Mouse (Mus musculus): Measurements from ENCODE around the gene Plac9a.
"Not testable (repeated sequence)": the region's sequence is repeated elsewhere in the genome, so short reads cannot be mapped to it uniquely, and the experiment has no call there.

Gene Plac9a

GRCm38 (mm10) chr14:25903000-25903399, at the start of gene Plac9a:
Gene Plac9a (minus strand): TSS chr14:25903100.
- DNase-seq = not testable (repeated sequence)

DNA sequence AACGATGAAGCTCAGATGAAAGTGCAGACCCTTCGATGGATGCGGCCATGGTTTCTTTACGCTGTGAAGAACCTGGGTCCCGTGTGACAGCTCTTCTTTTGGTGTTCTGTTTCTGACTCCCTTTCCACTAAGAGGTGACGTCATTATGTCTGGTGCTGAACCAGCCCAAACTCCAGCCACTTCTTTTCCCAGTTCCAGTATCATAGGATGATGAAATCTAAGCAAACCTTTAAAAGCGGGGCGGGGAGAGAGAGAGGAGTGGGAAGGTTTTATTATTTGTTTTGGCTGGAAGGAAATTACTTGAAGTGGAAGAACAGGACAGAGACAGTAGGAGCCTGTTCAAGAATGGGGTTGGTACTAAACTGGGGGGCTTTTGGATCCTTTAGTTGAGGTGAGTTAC, 35.1 kb upstream of the Plac9a start, which contains the start of gene Cphx1:
Gene Cphx1 (plus strand): TSS at position 301 of the 400 bp plus-strand sequence.
- DNase-seq = not testable (repeated sequence)

GRCm38 (mm10) chr14:25936867-25937630, 34.1 kb upstream of the Plac9a start:
- not testable (repeated sequence) for DNase-seq

DNA sequence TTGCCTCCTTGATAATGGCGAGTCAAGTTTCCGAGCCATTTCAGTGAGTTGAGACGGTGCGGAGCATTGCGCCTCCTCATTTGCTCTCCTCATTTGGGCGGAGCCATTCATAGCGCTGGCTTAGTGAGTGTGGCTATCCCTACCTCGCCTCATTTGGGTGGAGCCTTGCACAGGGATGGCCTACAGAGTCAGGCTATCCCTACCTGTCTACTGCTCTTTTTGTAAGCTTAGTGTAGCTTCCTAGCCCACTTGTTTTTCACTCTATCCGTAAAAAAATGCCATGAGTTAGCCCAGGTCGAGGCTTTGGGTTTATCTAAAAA, 24.6 kb upstream of the Plac9a start, which contains the start of gene Tmem254a:
Gene Tmem254a (minus strand): TSS at position 111 of the 320 bp plus-strand sequence.
- DNase-seq = not testable (repeated sequence)

- not testable (repeated sequence) for DNase-seq
Observed at GRCm38 (mm10) chr14:25926814-25927561, 24.1 kb upstream of the Plac9a start.

- DNase-seq = not testable (repeated sequence)
Observed at GRCm38 (mm10) chr14:25918427-25919170, 15.7 kb upstream of the Plac9a start.

GRCm38 (mm10) chr14:25908976-25909375, 6.1 kb upstream of the Plac9a start:
- DNase-seq = not testable (repeated sequence)

DNA sequence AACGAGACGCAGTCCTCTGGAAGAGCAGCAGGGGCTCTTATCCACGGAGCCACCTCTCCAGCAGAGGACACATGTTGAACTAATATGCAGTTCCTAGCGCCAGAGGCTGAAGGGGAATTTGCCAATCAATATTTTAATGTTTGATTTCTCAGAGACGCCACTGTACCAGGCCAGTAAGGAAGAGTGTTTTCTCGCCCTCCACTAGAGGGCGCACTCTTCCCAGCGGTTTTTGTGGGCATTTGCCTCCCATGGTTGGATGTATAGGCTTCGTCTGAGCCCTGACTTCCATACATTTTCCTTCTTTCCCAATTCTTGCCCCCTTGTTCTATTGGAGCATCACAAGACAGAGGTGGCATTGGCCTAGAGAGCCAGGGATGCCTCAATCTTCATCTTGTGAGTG, 4.4 kb upstream of the Plac9a start:
- not testable (repeated sequence) for DNase-seq

GRCm38 (mm10) chr14:25905243-25905642, 2.3 kb upstream of the Plac9a start:
- not testable (repeated sequence) for DNase-seq

- DNase-seq = not testable (repeated sequence)
Observed at GRCm38 (mm10) chr14:25895686-25896085, 7.2 kb downstream of the Plac9a start.

DNA sequence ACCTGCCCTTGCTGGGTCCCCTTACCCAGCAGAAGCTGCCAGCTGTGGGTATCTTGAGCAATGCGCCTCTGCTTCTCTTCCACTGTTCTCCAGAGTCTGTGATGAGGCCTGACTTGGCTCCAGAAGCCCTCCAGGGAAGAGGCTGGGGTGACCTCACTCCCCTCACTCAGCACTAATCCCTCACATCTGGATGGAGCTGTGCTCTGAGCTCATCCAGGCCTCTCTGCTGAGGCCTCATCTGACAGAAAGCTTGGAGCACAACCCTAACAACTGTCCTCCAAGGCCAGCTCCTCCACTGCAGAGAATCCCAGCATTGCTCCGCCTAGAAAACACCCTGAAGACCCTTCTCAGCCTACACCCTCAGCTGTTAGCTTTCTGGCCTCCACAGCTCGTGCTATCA, 8.3 kb downstream of the Plac9a start:
- DNase-seq = not testable (repeated sequence)

DNA sequence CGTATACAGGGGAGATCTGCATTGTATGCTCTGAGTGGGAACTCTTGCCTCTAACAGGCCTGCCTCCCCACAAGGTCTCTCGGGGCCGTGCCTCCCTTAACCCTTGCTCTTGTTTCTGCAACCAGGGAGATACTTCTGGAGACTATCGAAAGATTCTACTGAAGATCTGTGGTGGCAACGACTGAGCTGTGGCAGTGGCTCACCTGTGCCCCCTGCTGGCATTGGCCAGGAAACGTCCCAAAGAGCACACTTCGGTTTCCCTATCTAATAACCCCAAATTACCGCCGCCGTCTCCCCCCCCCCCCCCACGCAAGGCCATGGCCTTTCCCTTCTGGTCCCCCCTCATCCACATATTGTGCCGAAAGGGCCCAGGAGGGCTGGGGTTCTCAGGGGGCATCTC, 17.0 kb downstream of the Plac9a start:
- not testable (repeated sequence) for DNase-seq

DNA sequence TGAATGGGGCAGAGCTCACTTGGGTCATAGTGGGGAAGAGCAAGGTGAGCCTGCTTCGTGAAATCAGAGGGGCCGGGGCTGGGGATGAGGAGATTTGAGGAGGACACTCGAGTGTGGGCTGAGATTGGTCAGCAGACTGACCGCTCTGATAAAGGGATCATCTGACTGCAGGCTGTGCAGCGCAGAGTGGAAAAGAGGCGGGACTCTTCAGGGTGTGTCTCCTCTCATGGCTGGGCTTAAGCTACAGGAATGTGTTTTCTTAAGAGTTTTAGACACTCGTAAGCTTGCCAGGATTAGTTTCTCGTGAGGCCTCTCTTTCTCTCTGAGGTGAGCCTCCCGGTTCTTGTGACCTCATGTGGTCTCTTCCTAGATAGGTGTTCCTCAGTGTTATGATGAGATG, 21.1 kb downstream of the Plac9a start:
- not testable (repeated sequence) for DNase-seq

DNA sequence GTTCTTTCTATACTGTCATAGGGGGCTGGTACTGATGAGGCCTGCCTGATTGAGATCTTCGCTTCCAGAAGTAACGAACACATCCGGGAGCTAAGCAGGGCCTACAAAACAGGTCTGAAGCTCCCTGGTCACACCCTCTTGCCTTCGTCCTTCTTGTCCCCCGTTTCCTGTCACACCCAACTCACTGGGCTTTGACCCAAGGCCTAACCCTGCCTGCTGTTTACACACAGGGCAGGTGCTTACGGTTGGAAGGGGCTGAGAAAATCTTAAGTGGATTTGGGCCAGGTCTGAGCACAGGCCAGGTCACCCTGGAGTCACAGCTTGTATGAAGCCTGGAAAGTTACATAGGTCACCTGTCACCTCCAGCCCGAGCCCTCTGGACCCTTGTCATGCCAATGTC, 26.3 kb downstream of the Plac9a start:
- not testable (repeated sequence) for DNase-seq

GRCm38 (mm10) chr14:25872461-25873415, 30.2 kb downstream of the Plac9a start:
- peak; percentile 54 for DNase-seq

DNA sequence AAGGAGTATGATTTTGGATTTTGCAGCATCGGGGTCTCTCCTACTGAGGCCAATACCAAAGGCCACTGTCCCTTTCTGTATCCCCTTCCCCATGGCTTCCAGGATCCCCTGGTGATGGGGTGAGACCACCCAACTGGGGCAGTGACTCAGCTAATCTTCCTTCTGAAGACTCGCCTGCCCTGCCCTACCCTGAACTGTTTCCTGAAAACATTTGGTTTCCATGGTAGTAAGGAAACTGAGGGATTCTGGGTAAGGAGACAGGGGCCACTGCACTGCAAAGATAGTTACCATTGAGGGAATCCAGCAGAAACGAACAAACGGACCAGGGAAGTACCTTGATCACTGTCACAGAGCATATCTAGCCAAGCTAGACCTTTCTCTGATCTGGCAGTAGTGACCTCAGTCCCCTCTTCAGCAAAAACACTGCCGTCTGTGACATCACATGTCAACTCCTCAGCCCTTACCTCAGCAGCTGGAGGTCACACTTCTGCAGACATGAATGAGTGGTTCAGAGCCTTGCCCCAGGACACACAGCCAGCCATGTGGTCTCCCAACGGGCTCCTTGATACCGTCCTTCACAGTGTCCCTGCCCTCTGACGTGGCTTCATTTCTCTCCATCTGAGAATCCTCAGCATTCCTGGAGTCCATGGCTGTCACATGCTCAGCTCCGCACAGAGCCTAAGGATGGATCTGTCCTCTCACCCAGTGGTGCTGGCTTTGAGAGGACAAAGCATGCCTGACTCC, 33.6 kb downstream of the Plac9a start:
- DNase-seq = no peak

DNA sequence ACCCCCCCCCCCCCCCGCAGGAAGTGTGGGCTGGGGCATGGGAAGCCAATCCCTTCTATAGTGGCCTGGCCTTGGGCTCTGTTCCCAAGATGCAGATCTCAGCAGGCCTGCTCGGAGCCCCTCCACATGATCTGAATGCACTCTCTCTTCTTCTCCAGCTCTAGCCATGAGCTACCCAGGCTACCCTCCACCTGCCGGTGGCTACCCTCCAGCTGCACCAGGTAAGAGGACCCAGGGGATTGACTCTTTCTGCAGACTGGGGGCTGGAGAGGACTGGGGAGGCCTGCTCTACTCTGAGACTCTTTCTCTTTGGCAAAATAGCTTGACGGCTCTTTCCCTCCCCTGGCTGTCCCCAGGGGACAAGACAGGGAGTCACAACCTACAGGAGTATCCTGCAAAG, 34.2 kb downstream of the Plac9a start:
- DNase-seq = no peak

- DNase-seq = no peak
Observed at GRCm38 (mm10) chr14:25867834-25868233, 35.1 kb downstream of the Plac9a start.

DNA sequence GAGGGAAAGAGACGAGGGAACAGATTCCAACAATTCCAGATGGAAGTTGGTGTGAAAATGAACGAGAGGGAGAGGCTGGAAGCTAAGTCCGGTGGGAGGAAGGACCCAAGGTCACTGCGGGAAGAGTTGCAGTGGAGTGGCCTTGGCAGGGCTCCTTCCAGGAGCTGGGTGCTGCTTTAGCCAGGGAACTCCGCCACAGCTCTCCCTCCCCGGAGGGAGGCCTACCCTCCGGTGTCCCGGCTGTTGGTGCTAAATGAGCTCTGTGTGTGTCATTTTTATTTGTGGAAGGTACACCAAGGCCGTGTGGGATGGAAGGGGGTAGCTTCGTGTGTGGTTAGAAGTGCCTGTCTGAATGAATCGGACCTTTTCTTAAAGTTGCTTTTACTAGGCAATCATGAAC, 36.1 kb downstream of the Plac9a start:
- no peak for DNase-seq

DNA sequence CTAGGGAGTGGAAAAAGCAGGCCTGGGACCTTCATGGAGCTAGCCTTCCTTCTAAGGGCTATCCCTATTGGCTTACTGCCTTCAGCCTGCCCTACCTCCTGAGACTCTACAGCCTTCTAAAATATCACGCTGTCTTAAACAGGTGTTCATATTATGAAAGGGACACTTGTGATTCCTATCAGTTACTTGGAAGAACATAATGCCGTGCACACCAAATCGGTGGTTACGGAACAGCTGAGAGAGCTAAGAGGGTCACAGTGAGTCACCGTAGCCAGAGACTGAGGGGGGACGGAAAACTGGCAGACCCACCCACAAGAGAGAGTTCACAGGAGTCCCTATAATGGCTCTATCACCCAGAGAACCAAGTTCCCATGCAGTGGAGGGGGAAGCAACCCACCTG, 36.5 kb downstream of the Plac9a start:
- DNase-seq = no peak

DNA sequence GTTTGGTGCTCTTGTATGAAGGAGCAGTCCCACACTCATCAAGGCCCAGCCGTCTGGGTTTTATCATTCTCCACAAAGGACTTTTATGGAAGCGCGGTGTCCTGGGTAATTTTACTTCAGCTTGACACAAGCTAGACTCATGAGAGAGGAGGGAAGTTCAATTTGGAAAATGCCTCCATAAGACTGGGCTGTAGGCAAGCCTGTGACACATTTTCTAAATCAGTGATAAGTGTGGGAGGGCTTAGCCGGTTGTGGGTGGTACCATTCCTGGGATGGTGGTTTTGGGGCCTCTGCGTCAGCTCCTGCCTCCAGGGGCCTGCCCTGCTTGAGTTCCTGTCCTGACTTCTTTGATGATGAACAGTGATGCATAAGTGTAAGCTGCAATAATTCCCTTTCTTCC, 37.6 kb downstream of the Plac9a start:
- no peak for DNase-seq

Measured in lung, postnatal 14 days (tissue).